Mouse (Mus musculus): ENCODE measurements around the gene Zfp213. TPM values are rescaled to one million over a fixed set of nuclear protein-coding genes. Genes with fewer than 3 reads are reported as not detected.

Zfp213 gene
- polyA plus RNA-seq, 1 experiment from 2014 or later: 8.9 TPM

- Histone ChIP-seq H3K27me3 (ENCODE audit: control insufficient read depth, insufficient read depth, low read length) (no peaks in the 10 kb centered on the region), H3K4me3 (ENCODE audit: low read depth, low read length) (no peak overlapping the region), H3K9me3 (ENCODE audit: control insufficient read depth, low read length) (no peaks in the 10 kb centered on the region), H3K36me3 (ENCODE audit: control insufficient read depth, insufficient read depth, low read length) (no peaks in the 10 kb centered on the region), H3K27ac (replicated peaks) (0 out of 2 replicates have a peak overlapping the region, but pooled peaks have one; percentile 18), H3K4me2 (replicated peaks; ENCODE audit: low read depth) (no peak overlapping the region), H3K9ac (ENCODE audit: low read length) (no peak overlapping the region), H3K4me1 (replicated peaks; ENCODE audit: control insufficient read depth, insufficient read depth) (no peaks in the 10 kb centered on the region)
- TF ChIP-seq CTCF (IDR thresholded peaks at IDR 0.05; ENCODE audit: low read depth) (no peak), EP300 (optimal IDR thresholded peaks at IDR 0.05) (no peak)
- DNase-seq (ENCODE audit: low spot score) (no peak), ATAC-seq (ENCODE audit: low FRiP score, low TSS enrichment) (no peak)
- WGBS: 47% methylated on average over 1 of the region's 1 CpGs
Measured at GRCm38 (mm10) chr17:23544766-23545165, 19.3 kb downstream of the Zfp213 start.

DNA sequence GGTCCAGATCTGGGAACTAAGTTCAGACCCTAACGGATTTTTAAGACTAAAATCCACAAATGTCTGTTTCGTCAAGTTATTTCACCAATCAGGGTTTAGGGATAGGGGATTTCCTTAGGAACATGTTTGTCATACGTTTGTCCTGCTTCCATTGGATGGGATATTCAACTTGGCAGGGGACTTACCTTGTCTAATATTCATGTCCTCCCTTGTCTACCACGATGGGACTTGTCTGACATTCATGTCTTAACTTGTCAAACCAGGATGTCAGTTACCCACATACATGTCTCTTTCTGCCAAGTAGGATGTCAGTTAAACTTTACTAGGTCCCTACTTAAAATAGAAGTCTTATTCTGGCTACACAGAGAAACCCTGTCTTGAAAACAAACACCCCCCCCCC lies 20.1 kb downstream of the Zfp213 start:
- ATAC-seq (ENCODE audit: low FRiP score, low TSS enrichment) (no peak), DNase-seq (ENCODE audit: low spot score) (no peak)
- no peaks in the 10 kb centered on the region for H3K9me3 ChIP-seq (ENCODE audit: control insufficient read depth, low read length)
- no peaks in the 10 kb centered on the region for H3K4me1 ChIP-seq (replicated peaks; ENCODE audit: control insufficient read depth, insufficient read depth)
- TF ChIP-seq CTCF (IDR thresholded peaks at IDR 0.05; ENCODE audit: low read depth) (no peak), EP300 (optimal IDR thresholded peaks at IDR 0.05) (no peak)
- no peak overlapping the region for H3K4me3 ChIP-seq (ENCODE audit: low read depth, low read length)
- no peak overlapping the region for H3K4me2 ChIP-seq (replicated peaks; ENCODE audit: low read depth)
- no peaks in the 10 kb centered on the region for H3K27me3 ChIP-seq (ENCODE audit: control insufficient read depth, insufficient read depth, low read length)
- H3K9ac ChIP-seq (ENCODE audit: low read length): no peak overlapping the region
- H3K36me3 ChIP-seq (ENCODE audit: control insufficient read depth, insufficient read depth, low read length): no peaks in the 10 kb centered on the region
- 62% methylated on average over 4 of the region's 4 CpGs for WGBS
- H3K27ac ChIP-seq (replicated peaks): peak overlapping the region; percentile 84

DNA sequence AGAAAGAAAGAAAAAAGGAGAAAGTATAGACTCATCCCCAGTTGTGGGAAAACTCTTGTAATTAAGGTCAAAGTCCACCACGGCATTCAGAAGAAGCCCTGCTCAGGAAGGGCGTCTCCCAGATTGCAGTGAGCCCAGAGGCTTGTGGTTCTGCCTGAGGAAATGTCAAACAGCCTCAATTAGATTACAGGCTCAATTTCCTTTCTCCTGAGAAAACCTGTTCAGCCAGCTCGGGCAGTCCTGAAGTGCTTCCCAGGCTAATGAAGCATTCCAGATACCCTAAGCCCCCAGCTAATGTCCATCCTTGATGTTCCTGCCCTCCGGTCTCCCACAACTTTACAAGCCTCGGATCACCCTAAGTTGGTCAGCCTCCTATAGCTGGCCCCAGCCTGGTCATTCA lies 20.7 kb downstream of the Zfp213 start:
- DNase-seq (ENCODE audit: low spot score) (peak; percentile 85), ATAC-seq (ENCODE audit: low FRiP score, low TSS enrichment) (peak; percentile 78)
- Histone ChIP-seq H3K4me3 (ENCODE audit: low read depth, low read length) (no peak overlapping the region), H3K27me3 (ENCODE audit: control insufficient read depth, insufficient read depth, low read length) (no peaks in the 10 kb centered on the region; the same call in 1 of the 2 replicates), H3K36me3 (ENCODE audit: control insufficient read depth, insufficient read depth, low read length) (no peaks in the 10 kb centered on the region), H3K9ac (ENCODE audit: low read length) (no peak overlapping the region), H3K27ac (replicated peaks) (peak overlapping the region; percentile 84), H3K4me1 (replicated peaks; ENCODE audit: control insufficient read depth, insufficient read depth) (no peaks in the 10 kb centered on the region), H3K4me2 (replicated peaks; ENCODE audit: low read depth) (peak overlapping the region; percentile 27; the same call in 1 of the 2 replicates), H3K9me3 (ENCODE audit: control insufficient read depth, low read length) (no peaks in the 10 kb centered on the region)
- peak; percentile 79 for TF ChIP-seq EP300 (optimal IDR thresholded peaks at IDR 0.05)
- no peak for TF ChIP-seq CTCF (IDR thresholded peaks at IDR 0.05; ENCODE audit: low read depth)
- WGBS: 34% methylated on average over 5 of the region's 5 CpGs

DNA sequence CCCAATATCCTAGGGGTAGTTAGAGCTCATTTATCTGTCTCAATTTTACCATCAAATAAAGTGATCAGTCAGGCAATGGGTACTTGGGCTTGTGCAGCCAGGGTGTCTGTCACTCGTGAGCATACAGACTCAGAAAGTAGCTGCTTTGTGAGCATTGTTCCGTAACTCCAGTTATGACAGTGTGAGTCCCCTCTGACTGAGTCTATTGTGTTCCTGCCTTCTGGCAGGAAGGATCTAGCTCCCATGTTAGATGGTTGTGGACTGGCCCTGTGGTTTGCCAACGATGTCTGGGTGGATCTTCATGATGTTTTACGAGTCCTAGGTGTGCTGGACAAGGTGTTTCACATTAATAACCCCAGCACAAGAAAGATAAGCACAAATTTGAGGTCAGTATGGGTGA lies 21.2 kb downstream of the Zfp213 start:
- peak overlapping the region; percentile 19; the same call in 1 of the 2 replicates for H3K4me2 ChIP-seq (replicated peaks; ENCODE audit: low read depth)

GRCm38 (mm10) chr17:23542004-23542720 lies 21.9 kb downstream of the Zfp213 start:
- DNase-seq (ENCODE audit: low spot score): peak; percentile 24
- H3K4me1 ChIP-seq (replicated peaks; ENCODE audit: control insufficient read depth, insufficient read depth): no peaks in the 10 kb centered on the region
- no peak overlapping the region for H3K9ac ChIP-seq (ENCODE audit: low read length)
- TF ChIP-seq CTCF (IDR thresholded peaks at IDR 0.05; ENCODE audit: low read depth) (no peak), EP300 (optimal IDR thresholded peaks at IDR 0.05) (no peak)
- H3K27ac ChIP-seq (replicated peaks): no peak overlapping the region
- no peaks in the 10 kb centered on the region; the same call in 1 of the 2 replicates for H3K27me3 ChIP-seq (ENCODE audit: control insufficient read depth, insufficient read depth, low read length)
- no peak for ATAC-seq (ENCODE audit: low FRiP score, low TSS enrichment)
- WGBS: 35% methylated on average over 12 of the region's 12 CpGs
- no peak overlapping the region for H3K4me3 ChIP-seq (ENCODE audit: low read depth, low read length)
- H3K36me3 ChIP-seq (ENCODE audit: control insufficient read depth, insufficient read depth, low read length): no peaks in the 10 kb centered on the region
- H3K9me3 ChIP-seq (ENCODE audit: control insufficient read depth, low read length): no peaks in the 10 kb centered on the region
- H3K4me2 ChIP-seq (replicated peaks; ENCODE audit: low read depth): peak overlapping the region; percentile 34; the same call in 1 of the 2 replicates

More for the DNA sequence above, 21.2 kb downstream of the Zfp213 start:
- DNase-seq (ENCODE audit: low spot score) (peak; percentile 14), ATAC-seq (ENCODE audit: low FRiP score, low TSS enrichment) (no peak)
- TF ChIP-seq CTCF (IDR thresholded peaks at IDR 0.05; ENCODE audit: low read depth): no peak
- TF ChIP-seq EP300 (optimal IDR thresholded peaks at IDR 0.05): no peak
- Histone ChIP-seq H3K36me3 (ENCODE audit: control insufficient read depth, insufficient read depth, low read length) (no peaks in the 10 kb centered on the region), H3K27ac (replicated peaks) (peak overlapping the region; percentile 53), H3K9ac (ENCODE audit: low read length) (no peak overlapping the region), H3K9me3 (ENCODE audit: control insufficient read depth, low read length) (no peaks in the 10 kb centered on the region), H3K4me3 (ENCODE audit: low read depth, low read length) (no peak overlapping the region), H3K27me3 (ENCODE audit: control insufficient read depth, insufficient read depth, low read length) (no peaks in the 10 kb centered on the region; the same call in 1 of the 2 replicates), H3K4me1 (replicated peaks; ENCODE audit: control insufficient read depth, insufficient read depth) (no peaks in the 10 kb centered on the region)
- WGBS: 39% methylated on average over 4 of the region's 4 CpGs
